Mouse (Mus musculus): Measurements from ENCODE around the gene Rhbdf2.

DNA sequence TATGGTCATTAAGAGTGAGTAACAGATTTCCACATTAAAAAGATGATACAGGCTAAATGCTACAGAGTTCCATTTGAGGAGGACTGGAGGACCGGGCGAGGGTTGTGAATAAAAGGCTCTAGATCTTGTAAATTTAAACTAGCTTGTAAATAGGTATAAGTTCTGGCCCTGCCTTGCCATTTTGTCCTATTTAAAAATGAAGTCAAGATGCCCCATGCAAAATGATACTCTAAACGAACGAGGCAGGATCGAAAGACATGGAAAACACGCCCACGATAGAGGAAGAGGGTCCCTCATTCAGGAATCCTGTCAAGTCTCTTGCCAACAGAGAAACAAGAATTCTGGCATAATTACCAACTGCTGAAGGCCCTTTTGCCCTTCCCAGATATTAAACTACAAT lies 43.6 kb upstream of the Rhbdf2 start:
- TF ChIP-seq GATA1 (IDR thresholded peaks at IDR 0.05; ENCODE audit: borderline replicate concordance, low read length), result no peak
- no peak for TF ChIP-seq FLI1 (IDR thresholded peaks at IDR 0.05; ENCODE audit: low read length)

Data from megakaryocyte, embryonic 14.5 days (primary cell).